Mouse (Mus musculus) left cerebral cortex, postnatal 10 days (tissue): ENCODE measurements around the gene Hopx. TPM values are rescaled to one million over a fixed set of nuclear protein-coding genes. Genes with fewer than 3 reads are reported as not detected.
A peak's percentile ranks its signal among the peaks of the same experiment; 100 is the strongest.

Source experiments
- DNase-seq, 2 experiments: peaks; one replicate each; pipeline ENCODE4 v3.0.0; 2021 to 2022; ENCODE audit warnings: low spot score in 2 of 2, mixed read lengths in 1 of 2; ENCODE audit errors: extremely low spot score in 1 of 2
- intact Hi-C: fragments of 180-260 bp; cut with DNase I; formaldehyde crosslinking; loops from one replicate; pipeline ENCODE4 v1.15.1; 2025
- total RNA-seq, 2 experiments: library from RNA; stranded (reverse); gene quantifications; 2 replicates each; pipeline ENCODE4 v1.2.3; 2021

Hopx gene
- total RNA-seq, 2 experiments from 2014 or later = 20.5 to 23.1 TPM

DNA sequence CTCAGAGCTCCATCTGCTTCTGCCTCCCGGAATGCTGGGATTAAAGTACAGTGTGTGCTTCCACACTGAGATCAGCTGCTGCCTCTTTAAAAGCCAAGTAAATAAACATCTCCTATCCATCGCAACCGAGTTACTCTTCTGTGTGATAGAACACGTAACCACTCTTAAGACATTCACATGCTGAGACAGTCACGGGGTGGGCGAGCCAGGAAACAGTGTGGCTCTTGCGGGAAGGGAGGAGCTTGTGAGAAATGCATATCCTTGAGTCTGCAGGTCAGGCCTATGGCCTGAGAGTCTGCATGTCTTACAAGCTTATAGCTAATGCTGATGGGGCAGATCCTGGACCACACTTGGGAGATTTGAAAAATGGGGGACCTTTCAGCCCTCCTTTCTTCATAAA, 28.4 kb downstream of the Hopx start:
- intact Hi-C loops = loop anchor here (5.0 kb wide), 1 partner anchor 81 kb away; no protein-coding TSS in a partner anchor
- DNase-seq = no peak

DNA sequence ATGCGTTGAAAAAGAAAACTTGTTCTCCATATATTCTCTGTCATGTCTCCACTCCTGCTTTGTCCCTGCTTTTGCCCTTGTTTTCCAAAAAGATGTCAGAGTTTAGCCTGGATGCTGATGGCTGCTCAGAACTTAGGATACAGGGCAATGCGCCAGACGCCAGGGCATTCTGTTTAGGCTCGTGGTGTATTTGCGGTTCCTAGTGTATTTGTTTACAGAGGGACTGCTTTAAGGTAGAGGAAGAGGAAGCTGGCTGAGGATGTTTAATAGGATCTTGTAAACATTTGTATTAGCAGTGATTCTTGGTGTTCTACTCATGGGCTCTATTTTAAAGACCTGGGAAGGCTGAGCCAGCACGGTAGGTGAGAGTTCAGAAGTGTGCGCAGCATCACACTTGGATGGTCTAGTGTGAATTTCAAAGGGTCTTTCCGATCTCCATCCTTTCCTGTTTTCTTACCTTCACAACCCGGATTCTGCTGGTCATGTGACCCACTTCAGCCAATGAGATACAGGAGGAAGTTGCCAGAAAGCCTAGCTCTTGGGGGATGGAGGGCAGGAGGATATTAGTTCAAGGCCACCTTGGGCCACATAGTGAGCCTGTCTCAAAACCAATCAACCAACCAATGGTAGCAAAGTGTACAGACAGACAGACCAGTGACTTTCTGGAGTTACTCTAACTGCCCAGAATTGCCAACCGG, 29.0 kb downstream of the Hopx start:
- DNase-seq = peak in 1 of 2 experiments; percentile 44
- intact Hi-C loops = loop anchor here (5.0 kb wide), 1 partner anchor 81 kb away; no protein-coding TSS in a partner anchor

DNA sequence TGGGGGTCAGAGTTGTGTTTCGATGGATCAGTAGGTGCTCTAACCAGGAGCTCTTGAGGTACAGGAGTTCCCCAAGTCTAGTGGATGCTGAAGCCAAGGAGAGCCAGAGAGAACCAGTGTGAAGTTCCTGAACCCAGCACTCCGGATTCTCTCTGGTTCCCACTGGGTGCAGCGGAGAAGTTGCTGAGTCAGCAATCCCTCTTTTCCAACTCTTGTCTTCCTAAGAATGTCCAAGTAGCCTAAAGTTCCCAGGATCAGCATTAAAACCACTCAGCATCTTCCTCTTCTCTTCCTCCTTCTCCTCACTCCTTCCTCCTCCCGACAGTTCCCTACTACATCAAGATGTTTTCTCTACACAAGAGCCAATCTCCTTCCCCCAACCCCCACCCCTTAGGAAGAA, 30.5 kb downstream of the Hopx start:
- intact Hi-C loops = no loop called here

DNA sequence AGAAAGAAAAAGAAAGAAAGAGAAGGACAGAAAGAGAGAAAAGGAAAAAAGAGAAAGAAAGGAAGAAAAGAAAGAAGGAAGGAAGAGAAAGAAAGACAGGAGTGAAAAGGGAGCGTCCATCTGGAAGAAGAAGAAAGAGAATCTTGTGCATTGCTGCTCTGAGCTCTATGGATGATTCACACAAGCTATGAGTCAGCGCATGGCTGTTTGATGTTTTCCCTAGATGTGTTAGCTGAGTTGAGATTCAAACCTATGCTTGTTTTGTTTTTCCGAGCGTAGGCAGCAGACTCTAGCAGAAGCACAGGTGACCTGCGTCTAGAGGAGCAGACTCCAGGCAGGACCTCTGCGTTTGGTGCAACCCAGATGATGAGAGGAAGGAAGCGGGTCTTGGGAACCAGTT, 32.2 kb downstream of the Hopx start:
- no peak for DNase-seq
- intact Hi-C loops = no loop called here

More for the DNA sequence above, 30.5 kb downstream of the Hopx start:
- no peak for DNase-seq

DNA sequence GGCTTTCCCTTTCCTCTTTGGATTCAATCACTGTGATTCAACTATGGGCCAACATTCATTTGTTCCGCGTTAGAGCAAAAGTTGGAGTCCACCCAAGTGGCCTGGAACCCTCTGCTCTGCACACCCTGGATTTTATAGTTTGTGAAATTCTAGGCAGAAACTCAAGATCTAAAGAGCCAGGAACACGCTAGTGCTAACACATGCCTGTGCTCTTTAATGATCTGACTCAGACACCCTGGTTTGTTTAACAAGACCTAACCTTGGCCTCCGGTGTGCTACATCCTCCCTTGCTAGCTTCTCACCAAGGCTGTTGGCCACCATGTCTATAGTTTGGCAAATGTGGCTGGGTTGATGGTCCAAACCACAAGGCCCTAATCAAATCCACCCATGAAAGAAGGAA, 34.2 kb downstream of the Hopx start:
- DNase-seq = no peak
- intact Hi-C loops = no loop called here

DNA sequence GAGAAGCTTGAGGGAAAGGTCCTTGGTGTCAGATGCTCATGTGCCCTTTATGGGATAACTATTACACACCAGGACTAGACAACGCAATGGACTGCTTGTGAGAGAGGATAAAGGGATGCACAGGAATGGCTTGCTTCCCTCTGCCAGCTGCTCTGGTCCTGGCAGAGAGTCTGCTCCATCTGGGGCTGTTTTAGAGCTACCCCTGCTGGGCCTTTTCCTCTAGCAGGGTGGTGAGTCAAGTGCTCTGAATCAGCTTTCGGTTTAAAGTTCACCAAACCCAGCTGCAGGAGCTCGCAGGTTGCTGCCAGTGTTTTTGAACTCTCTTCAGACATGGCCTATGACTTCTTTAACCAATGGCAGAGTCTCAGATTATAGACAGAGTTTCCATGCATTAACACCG, 39.0 kb downstream of the Hopx start:
- no peak for DNase-seq
- intact Hi-C loops = no loop called here

DNA sequence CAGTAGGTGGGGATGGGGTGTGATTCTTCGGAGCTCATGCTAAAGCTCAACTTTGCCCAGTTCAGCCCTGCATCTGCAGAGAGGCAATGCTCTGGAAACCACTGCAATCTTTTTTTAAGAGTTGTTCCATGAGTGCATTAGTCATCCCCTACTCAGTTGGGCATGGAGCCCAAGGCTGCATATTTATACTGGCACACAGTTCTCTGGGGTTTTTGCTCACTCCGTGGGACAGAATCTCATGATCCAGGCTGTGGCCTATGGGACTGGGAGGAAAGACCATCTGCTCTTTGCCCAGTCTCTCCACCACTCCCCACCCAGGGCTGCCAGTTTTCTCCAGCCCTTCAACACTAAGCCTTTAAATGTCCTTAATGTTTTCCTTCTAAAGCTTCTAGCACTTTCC, 40.0 kb downstream of the Hopx start:
- intact Hi-C loops = loop anchor here (5.0 kb wide), 1 partner anchor 78 kb away; no protein-coding TSS in a partner anchor
- peak in 1 of 2 experiments; percentile 50 for DNase-seq

DNA sequence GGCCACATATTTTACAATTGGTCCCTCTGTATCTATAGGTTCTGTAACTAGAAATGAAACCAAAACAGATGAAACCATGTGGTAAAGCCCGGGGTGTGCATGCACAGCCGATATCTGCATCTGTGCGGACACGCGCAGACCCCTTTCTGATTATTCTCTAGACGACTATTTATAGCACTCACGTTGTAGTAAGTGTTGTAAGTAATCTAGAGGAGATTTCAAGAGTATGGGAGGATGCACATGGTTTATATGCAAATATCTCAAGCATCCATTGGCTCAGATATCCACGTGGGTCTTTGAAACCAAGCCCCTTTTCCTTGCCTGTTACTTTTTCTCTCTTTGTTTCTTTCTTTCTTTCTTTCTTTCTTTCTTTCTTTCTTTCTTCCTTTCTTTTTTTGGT, 41.1 kb downstream of the Hopx start:
- no peak for DNase-seq
- intact Hi-C loops = loop anchor here (5.0 kb wide), 1 partner anchor 76 kb away; no protein-coding TSS in a partner anchor

DNA sequence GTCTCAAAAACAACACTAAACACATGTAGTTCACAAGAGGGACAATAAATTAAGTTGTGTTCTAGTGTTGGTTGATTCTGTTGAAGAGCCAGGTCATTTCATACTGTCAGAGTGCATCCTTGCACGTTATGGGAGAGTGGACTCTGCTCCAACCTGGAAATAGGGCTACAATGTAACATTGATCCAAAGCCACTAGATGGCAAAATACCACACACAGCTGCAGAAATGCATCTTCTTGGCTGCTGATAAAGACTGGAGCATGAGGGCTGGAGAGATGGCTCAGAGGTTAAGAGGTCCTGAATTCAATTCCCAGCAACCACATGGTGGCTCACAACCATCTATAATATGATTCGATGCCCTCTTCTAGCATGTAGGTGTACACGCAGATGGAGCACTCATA, 43.3 kb downstream of the Hopx start:
- DNase-seq = no peak
- intact Hi-C loops = loop anchor here (5.0 kb wide), 1 partner anchor 74 kb away; no protein-coding TSS in a partner anchor

DNA sequence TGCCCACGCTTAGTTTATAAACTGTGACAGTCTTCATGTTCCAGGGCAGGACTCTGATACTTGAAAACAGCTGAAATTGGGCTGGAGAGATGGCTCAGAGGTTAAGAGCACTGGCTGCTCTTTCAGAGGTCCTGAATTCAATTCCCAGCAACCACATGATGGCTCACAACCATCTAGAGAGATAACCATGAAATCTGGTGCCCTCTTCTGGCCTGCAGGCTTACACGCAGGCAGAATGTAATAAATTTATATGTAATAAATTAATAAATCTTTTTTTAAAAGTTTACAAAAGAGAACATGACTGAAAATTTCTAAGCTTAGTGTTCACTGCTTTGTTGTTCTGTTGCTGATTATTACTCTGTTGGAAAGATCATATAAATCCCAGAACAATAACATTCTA, 43.9 kb downstream of the Hopx start:
- intact Hi-C loops = loop anchor here (5.0 kb wide), 1 partner anchor 74 kb away; no protein-coding TSS in a partner anchor
- no peak for DNase-seq

DNA sequence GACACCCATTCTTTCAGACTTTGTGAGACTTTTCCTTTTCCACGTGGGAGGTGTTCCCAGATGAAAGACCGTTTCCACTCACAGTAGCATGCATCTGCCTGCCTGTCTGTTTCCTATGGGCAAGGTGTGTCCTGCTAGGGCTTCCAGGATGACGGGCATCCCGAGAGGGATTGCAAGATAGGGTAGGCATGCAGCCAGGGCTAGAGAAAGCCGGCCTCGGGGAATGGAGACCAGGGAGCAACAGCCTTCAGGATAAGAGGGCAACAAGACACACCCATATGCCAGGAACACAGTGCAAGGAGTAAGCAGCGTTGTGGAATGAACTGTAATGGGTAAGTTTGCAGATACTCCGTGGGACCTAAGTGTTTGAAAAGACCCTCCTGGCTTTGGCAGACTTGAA, 47.6 kb downstream of the Hopx start:
- intact Hi-C loops = no loop called here
- peak in 1 of 2 experiments; percentile 55 for DNase-seq

DNA sequence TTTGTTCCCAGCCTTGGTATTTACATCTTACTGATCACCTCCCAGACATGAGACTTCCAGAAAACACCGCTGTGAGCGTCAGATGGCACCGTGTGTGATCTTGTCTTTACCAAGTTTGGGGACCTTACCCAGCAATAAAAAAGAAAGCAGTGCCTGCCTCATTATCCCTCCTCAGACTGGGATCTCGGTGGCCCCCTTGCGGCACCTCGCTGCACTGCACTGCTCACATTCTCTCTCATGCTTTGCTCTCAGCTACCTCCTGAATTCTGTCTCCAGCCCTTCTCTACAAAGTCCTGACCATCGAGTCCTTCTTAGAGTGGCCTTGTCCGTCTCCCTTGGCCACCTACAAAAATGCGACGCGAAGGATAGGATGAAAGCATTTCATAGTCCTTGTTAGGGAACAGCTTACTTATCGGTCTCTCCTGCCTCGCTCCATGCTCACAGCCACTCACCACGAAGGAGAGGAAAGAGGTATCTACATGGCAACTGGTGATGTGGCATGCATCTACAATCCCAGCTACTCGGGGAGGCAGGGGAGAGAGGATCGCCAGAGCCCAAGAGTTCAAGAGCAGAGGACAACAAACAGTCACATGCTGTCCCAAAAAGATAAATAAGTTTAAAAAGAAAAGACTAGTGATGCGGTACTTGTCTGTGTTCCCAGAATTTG, 53.4 kb downstream of the Hopx start:
- peak; percentile 54 to 63 for DNase-seq
- intact Hi-C loops = no loop called here

DNA sequence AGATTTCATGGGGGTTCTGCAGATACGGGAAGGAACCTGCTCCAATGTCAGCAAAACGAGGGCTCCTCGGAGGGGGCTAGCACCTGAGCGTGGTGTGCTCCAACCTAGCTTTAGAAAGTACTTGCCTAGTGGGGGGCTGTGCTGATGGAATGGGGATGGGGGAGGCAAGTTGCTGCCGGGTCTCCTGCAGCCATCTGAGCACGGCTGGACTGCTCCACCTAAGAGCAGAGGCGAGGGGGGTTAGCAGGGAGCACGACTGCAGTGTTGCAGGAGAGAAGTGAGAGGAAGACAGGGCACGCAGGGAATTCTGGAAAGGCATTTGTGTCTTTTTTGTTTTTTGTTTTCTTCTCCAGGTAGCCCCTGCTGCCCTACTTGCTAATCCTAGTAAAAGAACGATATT, 54.6 kb downstream of the Hopx start:
- intact Hi-C loops = no loop called here
- no peak for DNase-seq

DNA sequence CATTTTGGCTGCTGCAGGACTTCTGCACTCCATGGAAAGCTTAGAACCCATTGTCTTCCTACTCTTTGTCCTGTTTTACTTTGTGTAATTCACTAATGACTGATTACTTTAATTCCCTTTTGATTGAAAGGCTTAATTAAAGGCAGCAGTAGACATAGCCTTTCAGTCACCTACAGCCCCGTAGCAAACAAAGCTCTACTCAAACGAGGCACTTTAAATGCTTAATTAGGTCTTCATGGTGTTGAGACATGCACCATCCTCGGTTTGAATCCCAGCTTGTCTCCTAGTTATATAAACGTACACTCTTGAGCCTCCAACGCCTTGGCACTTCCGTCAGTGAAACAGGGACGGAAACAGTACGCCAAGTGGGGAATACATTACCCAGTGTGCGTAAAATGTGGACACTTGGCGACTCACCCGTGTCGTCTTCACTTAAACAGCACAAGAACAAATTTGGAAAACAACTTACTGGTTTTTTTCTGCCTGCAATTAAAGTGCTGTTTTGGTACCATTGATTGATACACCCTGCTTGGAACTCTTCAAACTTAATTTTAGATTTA, 58.0 kb downstream of the Hopx start:
- intact Hi-C loops = no loop called here
- DNase-seq = peak in 1 of 2 experiments; percentile 10

DNA sequence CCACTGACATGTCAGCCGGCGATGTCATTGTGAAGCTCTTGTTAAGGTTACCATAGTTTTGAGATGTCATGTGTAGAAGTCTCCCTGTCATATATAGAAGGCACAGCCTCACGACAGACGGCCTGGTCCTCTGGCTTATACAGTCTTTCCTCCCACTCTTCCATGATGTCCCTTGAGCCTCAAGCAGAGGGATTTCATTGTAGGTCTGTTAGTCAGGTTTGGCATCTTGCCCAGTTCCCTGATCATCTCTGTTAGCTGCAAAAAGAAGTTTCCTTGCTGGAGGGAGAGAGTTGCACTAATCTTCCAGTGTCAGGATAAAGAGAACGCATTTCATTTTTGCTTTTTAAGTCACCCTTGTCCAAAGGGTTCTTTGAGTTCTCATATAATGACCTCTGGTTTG, 62.3 kb downstream of the Hopx start:
- intact Hi-C loops = no loop called here
- no peak for DNase-seq

DNA sequence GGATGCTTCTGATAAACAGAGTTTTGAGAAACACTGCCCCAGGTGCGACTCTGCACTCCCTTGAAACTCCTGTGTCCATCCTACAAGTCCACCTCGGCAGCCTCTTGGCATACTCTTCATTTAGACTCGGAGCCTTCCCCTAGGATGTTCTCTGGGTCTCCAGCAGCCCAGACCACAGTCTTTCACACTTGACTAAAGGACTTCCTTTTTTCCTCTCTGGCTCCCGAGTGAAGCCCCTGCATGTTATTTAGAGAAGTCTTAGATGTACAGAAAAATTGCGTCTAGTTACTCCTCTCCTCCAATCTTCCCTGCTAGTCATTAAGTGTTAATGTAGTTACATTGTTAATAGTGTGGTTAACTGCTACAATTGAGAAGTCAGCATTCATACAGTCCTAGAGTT, 70.6 kb downstream of the Hopx start:
- DNase-seq = no peak
- intact Hi-C loops = no loop called here

DNA sequence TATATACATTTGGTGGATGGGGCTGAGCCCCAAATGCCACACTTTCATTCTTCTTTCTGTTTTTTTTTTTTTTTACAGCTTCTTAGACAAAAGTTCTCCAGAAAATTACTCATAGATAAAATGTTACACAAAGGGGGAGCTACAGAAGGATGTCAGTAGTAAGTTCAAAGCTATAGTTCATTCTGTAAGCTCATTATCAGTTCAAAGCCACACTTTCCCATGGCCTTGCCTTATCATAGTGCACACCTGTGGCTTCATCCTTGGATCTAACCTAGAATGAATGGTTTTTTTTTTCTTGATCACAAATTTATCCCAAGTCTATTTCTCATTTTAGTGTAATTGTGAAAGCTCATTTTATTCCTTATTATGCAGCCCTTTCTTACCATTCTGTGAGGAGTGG, 75.5 kb downstream of the Hopx start:
- no peak for DNase-seq
- intact Hi-C loops = no loop called here

DNA sequence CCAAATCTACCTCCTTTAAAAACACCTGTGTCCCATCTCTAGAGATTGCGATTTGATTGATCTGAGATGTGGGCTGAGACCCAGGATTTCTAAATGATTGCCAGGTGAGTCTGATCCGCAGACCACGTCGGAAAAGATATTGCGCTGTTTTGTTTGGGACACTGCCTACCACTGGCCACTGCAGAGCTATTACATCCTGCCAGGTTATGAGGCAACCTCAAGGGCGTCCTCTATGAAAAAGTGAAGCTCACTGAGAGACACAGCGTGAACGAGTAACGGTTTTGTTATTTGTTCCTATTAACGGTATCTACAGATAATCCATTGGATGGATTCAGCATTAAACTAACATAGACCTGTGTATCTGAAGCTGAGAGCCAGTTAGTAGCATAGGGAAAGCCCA, 76.5 kb downstream of the Hopx start:
- DNase-seq = no peak
- intact Hi-C loops = no loop called here
